Mouse (Mus musculus) CH12.LX (cell line): ENCODE measurements around the gene Dpep3. TPM values are rescaled to one million over a fixed set of nuclear protein-coding genes. Genes with fewer than 3 reads are reported as not detected.
A peak's percentile ranks its signal among the peaks of the same experiment; 100 is the strongest.
"Not testable (repeated sequence)": the region's sequence is repeated elsewhere in the genome, so short reads cannot be mapped to it uniquely, and the experiment has no call there.

Source experiments
- DNase-seq: peaks from one replicate; pipeline ENCODE4 v3.0.0-alpha.2; 2013; ENCODE audit errors: extremely low read depth
- H3K27ac ChIP-seq: 2 replicates; pipeline ENCODE4 v1.5.1; 2012; ENCODE audit warnings: low read depth, mild to moderate bottlenecking, control low read depth, moderate library complexity; ENCODE audit not compliant: insufficient read depth
- H3K27me3 ChIP-seq: replicated peaks from 2 replicates; pipeline ENCODE3; 2012; ENCODE audit warnings: inconsistent platforms
- H3K36me3 ChIP-seq, 2 experiments: replicated peaks in 1 of 2; 2 replicates each; pipeline versions ENCODE3 to v1.6.1; 2012; ENCODE audit warnings: inconsistent platforms in 1 of 2, low read length in 1 of 2, mild to moderate bottlenecking in 1 of 2, mixed read lengths in 1 of 2, moderate library complexity in 1 of 2; ENCODE audit not compliant: control insufficient read depth in 1 of 2, insufficient read depth in 1 of 2
- H3K4me1 ChIP-seq, 2 experiments: 2 replicates each; pipeline ENCODE4 v1.6.1; 2012; ENCODE audit warnings: inconsistent platforms in 1 of 2, moderate library complexity in 1 of 2; ENCODE audit not compliant: insufficient read depth in 2 of 2, control insufficient read depth in 1 of 2
- H3K4me2 ChIP-seq: 2 replicates; pipeline ENCODE4 v1.6.1; 2012; ENCODE audit warnings: low read depth, mild to moderate bottlenecking, control low read depth; ENCODE audit not compliant: poor library complexity, insufficient read depth, severe bottlenecking
- H3K4me3 ChIP-seq, 3 experiments: fragments of 150-350 bp in 1 of 3; sonication (generic) in 1 of 3; replicated peaks in 1 of 3; 2 replicates each; pipeline versions ENCODE3 to v1.5.1; 2011 to 2012; ENCODE audit warnings: low read depth in 2 of 3, low read length in 2 of 3, mild to moderate bottlenecking in 2 of 3, moderate library complexity in 2 of 3, control low read depth in 1 of 3, improper control_type of control experiment in 1 of 3, inconsistent platforms in 1 of 3, mixed read lengths in 1 of 3; ENCODE audit not compliant: poor library complexity in 1 of 3
- H3K79me2 ChIP-seq: replicated peaks from 2 replicates; pipeline ENCODE4 v1.6.1; 2012; ENCODE audit warnings: mild to moderate bottlenecking, moderate library complexity; ENCODE audit not compliant: control insufficient read depth, poor library complexity, insufficient read depth, severe bottlenecking; ENCODE audit errors: extremely low read depth
- H3K9ac ChIP-seq: 2 replicates; pipeline ENCODE4 v1.6.1; 2012; ENCODE audit warnings: low read depth, mild to moderate bottlenecking, control low read depth, moderate library complexity; ENCODE audit not compliant: insufficient read depth
- H3K9me3 ChIP-seq: replicated peaks from 2 replicates; pipeline ENCODE3; 2012; ENCODE audit warnings: low read length, inconsistent platforms, mixed read lengths
- BHLHE40 ChIP-seq: IDR thresholded peaks from 2 replicates; pipeline ENCODE4 v1.6.1; 2011; ENCODE audit warnings: mild to moderate bottlenecking, low read depth, low read length, improper control_type of control experiment
- CHD1 ChIP-seq: IDR thresholded peaks from 2 replicates; pipeline ENCODE4 v1.6.1; 2012; ENCODE audit warnings: low read depth, low read length, improper control_type of control experiment, inconsistent platforms
- CHD2 ChIP-seq: IDR thresholded peaks from 2 replicates; pipeline ENCODE4 v1.6.1; 2011; ENCODE audit warnings: low read length, improper control_type of control experiment
- CTCF ChIP-seq, 2 experiments: IDR thresholded peaks in 1 of 2; conservative IDR thresholded peaks in 1 of 2; 2 replicates each; pipeline ENCODE4 v1.5.1; 2011 to 2012; ENCODE audit warnings: low read depth in 2 of 2, low read length in 2 of 2, improper control_type of control experiment in 1 of 2, inconsistent platforms in 1 of 2, mild to moderate bottlenecking in 1 of 2, moderate library complexity in 1 of 2
- ELF1 ChIP-seq: IDR thresholded peaks from 2 replicates; pipeline ENCODE4 v1.6.1; 2014; ENCODE audit warnings: low read depth, mild to moderate bottlenecking, inconsistent platforms, low read length, improper control_type of control experiment
- EP300 ChIP-seq: IDR thresholded peaks from 2 replicates; pipeline ENCODE4 v1.6.1; 2011; ENCODE audit warnings: low read length, improper control_type of control experiment
- ETS1 ChIP-seq: conservative IDR thresholded peaks from 2 replicates; pipeline ENCODE4 v1.6.1; 2012; ENCODE audit warnings: low read depth, mild to moderate bottlenecking, inconsistent platforms, low read length, improper control_type of control experiment, moderate library complexity
- HCFC1 ChIP-seq: IDR thresholded peaks from 2 replicates; pipeline ENCODE4 v1.6.1; 2012; ENCODE audit warnings: low read depth, mild to moderate bottlenecking, inconsistent platforms, low read length, improper control_type of control experiment
- JUND ChIP-seq: conservative IDR thresholded peaks from 2 replicates; pipeline ENCODE4 v1.6.1; 2011; ENCODE audit warnings: low read depth, low read length, improper control_type of control experiment
- KAT2A ChIP-seq: IDR thresholded peaks from 2 replicates; pipeline ENCODE4 v1.6.1; 2012; ENCODE audit warnings: low read length, improper control_type of control experiment, inconsistent platforms; ENCODE audit not compliant: insufficient replicate concordance
- MAFK ChIP-seq: IDR thresholded peaks from 2 replicates; pipeline ENCODE4 v1.6.1; 2011; ENCODE audit warnings: low read length, improper control_type of control experiment; ENCODE audit not compliant: insufficient replicate concordance
- MAX ChIP-seq: IDR thresholded peaks from 2 replicates; pipeline ENCODE4 v1.6.1; 2011; ENCODE audit warnings: low read length, improper control_type of control experiment
- MEF2A ChIP-seq: IDR thresholded peaks from 2 replicates; pipeline ENCODE4 v1.6.1; 2014; ENCODE audit warnings: low read depth, mild to moderate bottlenecking, inconsistent platforms, low read length, improper control_type of control experiment, borderline replicate concordance
- MXI1 ChIP-seq: IDR thresholded peaks from 2 replicates; pipeline ENCODE4 v1.6.1; 2011; ENCODE audit warnings: mild to moderate bottlenecking, low read depth, low read length, improper control_type of control experiment
- MYC ChIP-seq: IDR thresholded peaks from 2 replicates; pipeline ENCODE4 v1.6.1; 2011; ENCODE audit warnings: low read depth, mild to moderate bottlenecking, improper control_type of control experiment, low read length
- PAX5 ChIP-seq: IDR thresholded peaks from 2 replicates; pipeline ENCODE4 v1.6.1; 2012; ENCODE audit warnings: low read length, inconsistent platforms, mixed read lengths
- POLR2AphosphoS2 ChIP-seq: IDR thresholded peaks from 2 replicates; pipeline ENCODE4 v1.6.1; 2011; ENCODE audit warnings: low read depth, low read length, improper control_type of control experiment
- TBP ChIP-seq: conservative IDR thresholded peaks from 2 replicates; pipeline ENCODE4 v1.6.1; 2011; ENCODE audit warnings: low read depth, low read length, improper control_type of control experiment
- USF1 ChIP-seq: IDR thresholded peaks from 2 replicates; pipeline ENCODE4 v1.6.1; 2014; ENCODE audit warnings: low read depth, mild to moderate bottlenecking, inconsistent platforms, low read length, improper control_type of control experiment
- ZNF384 ChIP-seq: IDR thresholded peaks from 2 replicates; pipeline ENCODE4 v1.6.1; 2012; ENCODE audit warnings: low read depth, low read length, improper control_type of control experiment, inconsistent platforms
- dilution Hi-C: fragments of 300-500 bp; cut with MboI; formaldehyde crosslinking; loops from 2 replicates; pipeline ENCODE4 v1.14.3; 2020; ENCODE audit warnings: low sequenced_read_pairs; ENCODE audit not compliant: extremely low pct_unique_long_range_greater_than_20kb, extremely low pct_ligation_motif_present
- in situ Hi-C: fragments of 300-500 bp; cut with MboI; formaldehyde crosslinking; loops from 3 replicates; pipeline ENCODE4 v1.14.3; 2019; ENCODE audit warnings: low sequenced_read_pairs, low pct_ligation_motif_present, low pct_unique_long_range_greater_than_20kb, mixed read lengths
- polyA plus RNA-seq: library from polyadenylated mRNA; unstranded; fragments of >175 nt; gene quantifications from 2 replicates; pipeline ENCODE4 v1.2.1, GENCODE M21; 2012; ENCODE audit warnings: low read depth; ENCODE audit not compliant: insufficient read length
- total RNA-seq, 2 experiments: library from RNA; depleted of rRNA; stranded (reverse); fragments of 300-350 nt in 1 of 2; fragments of >200 nt in 1 of 2; gene quantifications; 2 replicates each; pipeline ENCODE4 v1.2.3; 2012 to 2014

The Dpep3 gene
- total and polyA plus RNA-seq, 3 experiments: not detected

DNA sequence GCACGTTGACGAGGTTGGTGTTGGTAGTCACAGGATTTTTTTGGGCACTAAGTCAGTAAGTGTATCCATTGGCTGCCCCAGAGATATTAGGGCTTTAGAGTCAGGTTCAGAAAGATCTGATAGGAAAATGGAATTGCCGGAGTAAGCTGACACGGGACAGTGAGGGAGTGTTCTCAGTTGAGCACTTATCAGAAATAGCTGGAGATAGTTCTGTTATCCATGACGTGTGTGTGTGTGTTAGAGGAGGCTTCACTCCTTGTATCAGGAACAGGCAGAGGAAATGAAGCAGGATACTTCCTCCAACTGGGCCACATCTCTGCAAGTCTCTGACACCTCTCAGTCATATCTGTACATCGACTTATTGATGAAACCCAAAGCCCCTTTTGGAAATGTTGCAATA lies 37.1 kb upstream of the Dpep3 start:
- H3K9me3 ChIP-seq: no peaks in the 10 kb centered on the region
- TF ChIP-seq CHD1 (no peak), ETS1 (no peak), CTCF (conservative IDR thresholded peaks at IDR 0.05 in 1 of 2, IDR thresholded peaks at IDR 0.05 in 1 of 2; ENCODE audit: low read depth in 2 of 2, low read length in 2 of 2) (no peak), BHLHE40 (no peak), ZNF384 (no peak), HCFC1 (no peak), TBP (no peak), MAX (no peak), POLR2AphosphoS2 (no peak), MYC (no peak), MAFK (no peak), ELF1 (no peak), KAT2A (no peak), CHD2 (no peak), JUND (no peak), USF1 (no peak), MXI1 (no peak), MEF2A (no peak), EP300 (no peak), PAX5 (no peak)
- TF ChIP-seq, all 38 proteins: peak for 0
- no peak for DNase-seq
- in situ Hi-C loops: no loop called here
- H3K27ac ChIP-seq: no peak overlapping the region
- no peak overlapping the region for H3K4me2 ChIP-seq
- H3K4me3 ChIP-seq: no peak overlapping the region
- no peaks in the 10 kb centered on the region; the same call in 1 of the 2 replicates for H3K79me2 ChIP-seq
- H3K36me3 ChIP-seq: peaks cover 24 to 60% of the 10 kb centered on the region in 2 experiments
- dilution Hi-C loops: no loop called here
- H3K4me1 ChIP-seq: peaks cover 0 to 4% of the 10 kb centered on the region in 2 experiments; a peak in 1 of 4 replicates
- H3K27me3 ChIP-seq: no peaks in the 10 kb centered on the region
- H3K9ac ChIP-seq: no peak overlapping the region

GRCm38 (mm10) chr8:106012203-106012602 lies 33.0 kb upstream of the Dpep3 start:
- peaks cover 9 to 40% of the 10 kb centered on the region in 2 experiments for H3K36me3 ChIP-seq
- TF ChIP-seq CTCF (conservative IDR thresholded peaks at IDR 0.05 in 1 of 2, IDR thresholded peaks at IDR 0.05 in 1 of 2; ENCODE audit: low read depth in 2 of 2, low read length in 2 of 2): peak in 1 of 2 experiments; percentile 10; a peak in 1 of 4 replicates
- TF ChIP-seq, all 38 proteins: peak for 1; not testable (repeated sequence) for 37
- DNase-seq, H3K27me3 ChIP-seq, in situ Hi-C loops, H3K79me2 ChIP-seq, dilution Hi-C loops, H3K9me3 ChIP-seq, H3K27ac ChIP-seq: not testable (repeated sequence)
- H3K4me3 ChIP-seq: peak overlapping the region; percentile 82 to 98 (median 84)
- H3K9ac ChIP-seq: peak overlapping the region; percentile 62
- peaks cover 10 to 27% of the 10 kb centered on the region in 2 experiments for H3K4me1 ChIP-seq
- H3K4me2 ChIP-seq: peak overlapping the region; percentile 77
